Mouse (Mus musculus) gastrocnemius, postnatal 14 days (tissue): ENCODE data around the gene Rusc2. TPM values are rescaled to one million over a fixed set of nuclear protein-coding genes. Genes with fewer than 3 reads are reported as not detected.

Experiments
- DNase-seq: peaks from one replicate; pipeline ENCODE4 v3.0.0; 2021; ENCODE audit warnings: mixed read lengths
- intact Hi-C: fragments of 180-260 bp; cut with DNase I; formaldehyde crosslinking; loops from one replicate; pipeline ENCODE4 v1.15.1; 2025; ENCODE audit warnings: low total_unique reads
- total RNA-seq, 2 experiments: library from RNA; stranded (reverse); gene quantifications; 2 replicates each; pipeline ENCODE4 v1.2.3; 2021

Gene Rusc2
- total RNA-seq, 2 experiments from 2014 or later = 19.6 to 20.6 TPM

DNA sequence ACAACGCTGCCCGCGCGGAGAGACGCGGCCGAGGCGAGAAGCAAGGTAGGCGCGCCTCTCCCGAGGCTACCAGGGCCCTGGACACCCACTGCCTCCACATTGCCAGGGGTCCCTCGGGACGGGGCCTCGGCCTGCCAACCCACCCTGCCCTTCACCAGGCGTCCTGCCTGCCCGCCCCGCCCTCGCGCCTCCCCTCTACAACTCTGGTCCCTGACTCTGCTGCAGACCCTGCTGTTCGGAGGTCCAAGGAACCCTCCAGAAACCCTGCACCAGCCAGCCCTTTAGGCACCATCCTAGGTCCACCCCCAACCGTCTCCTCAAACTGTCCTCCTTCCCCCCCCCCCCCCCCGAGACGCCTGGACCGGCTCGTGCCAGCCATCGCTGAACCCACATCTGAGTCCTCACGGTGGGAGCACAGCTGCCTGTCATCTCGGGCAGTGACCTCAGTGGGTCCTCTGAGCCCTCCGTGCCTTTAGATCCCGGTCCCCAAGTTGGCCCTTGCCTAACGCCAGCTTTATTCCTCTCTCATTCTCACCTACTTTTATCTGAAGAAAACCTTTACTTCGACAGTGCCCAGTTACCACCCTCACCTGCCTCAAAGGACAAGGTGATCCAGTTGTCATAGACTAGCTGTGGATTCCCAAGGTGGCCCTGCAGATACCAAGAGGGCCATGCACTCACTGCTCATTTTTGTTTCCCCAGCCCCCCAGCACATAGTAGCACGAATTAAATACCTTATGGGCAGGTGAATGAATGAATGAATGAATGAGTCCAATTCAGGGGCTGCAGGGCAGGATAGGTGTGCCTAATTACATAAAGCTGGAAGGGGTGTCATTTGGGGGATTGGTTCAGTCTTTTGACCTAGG lies 609 bp downstream of the Rusc2 start:
- DNase-seq = no peak
- intact Hi-C loops = loop anchor here (5.0 kb wide), 1 partner anchor 40 kb away; no protein-coding TSS in a partner anchor

DNA sequence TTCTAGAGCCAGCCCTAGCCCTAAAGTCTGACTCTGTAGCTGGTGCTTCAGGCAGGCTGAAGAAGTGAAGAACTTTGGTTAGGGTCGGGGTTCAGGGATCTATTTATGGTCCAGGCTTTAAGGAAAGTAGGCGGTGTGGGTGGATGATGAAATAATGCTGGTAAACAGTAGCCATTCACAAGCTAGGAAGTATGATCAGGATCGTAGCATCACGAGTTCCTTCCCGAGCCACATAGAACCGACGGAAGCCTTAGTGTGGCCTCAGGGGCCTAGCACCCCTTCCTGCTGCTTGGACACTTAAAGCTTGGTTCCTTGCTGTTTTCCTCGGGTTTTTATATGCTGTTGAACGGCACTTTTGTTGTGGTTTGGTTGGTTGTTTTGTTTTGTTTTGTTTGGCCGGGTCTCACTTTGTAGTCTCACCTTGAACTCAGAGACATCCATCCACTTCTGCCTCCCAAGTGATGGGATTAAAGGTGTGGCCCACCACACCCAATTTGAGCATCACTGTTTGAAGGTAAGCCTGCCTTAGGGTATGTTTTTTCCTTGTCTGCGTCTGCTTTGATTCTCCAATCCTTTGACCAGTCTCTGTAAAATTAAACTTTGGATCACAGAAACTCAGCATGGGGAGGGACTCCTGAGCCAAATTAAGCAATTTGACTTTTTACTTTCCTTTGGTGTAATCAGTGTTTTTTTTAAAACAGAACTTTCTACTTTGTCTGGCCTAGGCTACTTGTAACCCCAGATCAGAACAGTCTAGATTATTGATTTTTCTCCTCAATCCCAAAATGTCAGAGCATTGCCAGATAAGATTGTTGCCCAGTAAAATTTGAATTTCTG lies 1.7 kb downstream of the Rusc2 start:
- DNase-seq = no peak
- intact Hi-C loops = loop anchor here (5.0 kb wide), 1 partner anchor 39 kb away; no protein-coding TSS in a partner anchor

DNA sequence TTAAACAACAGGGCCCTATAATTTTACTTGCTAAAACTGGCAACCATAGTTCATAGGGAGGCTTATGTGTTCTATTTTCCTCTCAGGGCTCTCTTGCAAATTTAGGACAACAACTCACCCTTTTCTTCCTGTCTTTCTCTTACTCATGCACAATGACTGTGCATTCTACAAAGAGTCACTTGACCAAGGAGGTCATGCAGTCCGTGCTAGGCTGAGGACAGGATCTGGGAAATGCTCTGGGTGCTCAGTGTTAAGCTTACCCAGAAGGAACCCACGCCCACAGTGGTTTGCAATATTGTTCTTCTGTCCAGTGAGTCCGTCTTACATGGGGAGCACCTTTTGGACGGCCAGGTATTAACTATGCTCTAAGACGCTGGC lies 2.3 kb downstream of the Rusc2 start:
- intact Hi-C loops = loop anchor here (5.0 kb wide), 1 partner anchor 38 kb away; no protein-coding TSS in a partner anchor
- no peak for DNase-seq

DNA sequence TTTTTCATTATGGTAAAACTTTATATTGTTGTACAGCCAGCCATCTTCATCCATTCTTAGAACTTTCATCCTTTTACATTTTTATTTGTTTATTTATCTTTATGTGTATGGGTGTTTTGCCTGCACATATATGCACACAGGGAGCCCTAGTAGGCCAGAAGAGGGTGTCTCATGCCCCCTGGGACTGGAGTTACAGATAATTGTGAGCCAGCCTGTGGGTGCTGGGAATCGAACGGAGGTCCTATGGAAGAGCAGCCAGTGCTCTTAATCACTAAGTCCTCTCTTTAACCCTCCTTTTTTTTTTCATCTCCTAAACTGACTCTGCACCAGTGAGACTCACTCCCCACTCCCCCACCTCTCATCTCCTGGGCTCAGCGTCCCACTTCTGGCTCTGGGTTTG lies 2.8 kb downstream of the Rusc2 start:
- no peak for DNase-seq
- intact Hi-C loops = loop anchor here (5.0 kb wide), 1 partner anchor 38 kb away; no protein-coding TSS in a partner anchor

DNA sequence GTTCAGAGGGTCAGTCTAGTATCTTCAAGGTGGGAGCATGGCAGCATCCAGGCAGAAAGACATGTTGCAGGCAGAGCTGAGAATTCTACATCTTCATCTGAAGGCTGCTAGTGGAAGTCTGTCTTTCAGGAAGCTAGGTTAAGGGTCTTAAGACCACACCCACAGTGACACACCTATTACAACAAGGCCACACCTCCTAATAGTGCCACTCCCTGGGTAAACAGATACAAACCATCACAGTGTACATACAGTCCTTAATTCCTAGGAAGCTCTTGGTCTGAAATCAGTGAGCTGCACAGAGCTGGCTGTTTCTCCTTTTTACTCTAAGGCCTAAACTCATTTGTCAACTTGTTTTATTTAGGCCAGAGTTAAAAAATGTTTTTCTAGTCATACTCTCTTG lies 5.2 kb downstream of the Rusc2 start:
- intact Hi-C loops = no loop called here
- no peak for DNase-seq

DNA sequence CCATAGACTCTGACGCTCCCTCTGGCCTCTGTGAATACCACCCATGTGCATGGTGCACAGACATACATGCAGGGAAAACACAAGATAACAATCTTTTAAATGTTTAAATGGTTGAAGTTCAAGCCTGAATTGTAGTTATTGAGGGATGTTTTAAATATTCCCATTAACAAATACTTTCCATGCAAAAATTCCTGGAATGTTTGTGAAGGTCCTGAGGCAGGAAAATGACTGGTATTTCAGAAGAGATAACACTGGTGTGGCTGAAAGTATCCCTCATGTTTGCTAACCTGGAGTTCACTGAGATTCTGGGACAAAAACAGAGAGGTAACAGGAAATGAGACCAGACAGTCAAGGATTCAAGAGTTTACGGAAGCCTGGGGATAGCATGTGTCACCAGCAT lies 7.6 kb downstream of the Rusc2 start:
- intact Hi-C loops = no loop called here
- DNase-seq = no peak

DNA sequence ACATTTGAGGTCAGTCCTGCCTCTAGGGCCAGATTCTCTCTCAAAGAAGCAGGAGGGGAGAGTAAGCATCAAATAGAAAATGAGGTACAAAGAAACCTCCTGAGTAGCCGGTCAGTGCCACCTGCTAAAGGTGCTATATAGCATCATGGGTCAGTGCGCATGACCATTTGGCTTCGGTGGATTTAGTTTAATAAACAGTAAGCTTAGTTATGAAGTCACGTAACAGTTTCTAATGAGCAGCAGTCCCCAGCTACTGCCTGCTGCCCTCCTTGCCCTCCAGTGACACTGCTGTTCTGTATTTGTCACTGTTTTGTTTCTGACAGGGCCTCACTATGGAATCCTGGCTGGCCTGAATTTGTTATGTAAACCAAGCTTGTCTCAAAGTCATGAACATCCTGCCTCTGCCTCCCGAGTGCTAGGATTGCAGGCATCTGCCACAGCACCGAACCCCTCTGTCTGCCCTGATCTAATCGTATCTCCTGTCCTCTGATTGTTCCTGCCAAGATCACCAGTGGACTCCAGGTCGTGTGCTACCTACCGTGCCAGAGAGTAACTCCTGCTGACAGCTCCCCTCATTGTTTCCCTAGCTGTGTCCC lies 8.2 kb downstream of the Rusc2 start:
- no peak for DNase-seq
- intact Hi-C loops = no loop called here

DNA sequence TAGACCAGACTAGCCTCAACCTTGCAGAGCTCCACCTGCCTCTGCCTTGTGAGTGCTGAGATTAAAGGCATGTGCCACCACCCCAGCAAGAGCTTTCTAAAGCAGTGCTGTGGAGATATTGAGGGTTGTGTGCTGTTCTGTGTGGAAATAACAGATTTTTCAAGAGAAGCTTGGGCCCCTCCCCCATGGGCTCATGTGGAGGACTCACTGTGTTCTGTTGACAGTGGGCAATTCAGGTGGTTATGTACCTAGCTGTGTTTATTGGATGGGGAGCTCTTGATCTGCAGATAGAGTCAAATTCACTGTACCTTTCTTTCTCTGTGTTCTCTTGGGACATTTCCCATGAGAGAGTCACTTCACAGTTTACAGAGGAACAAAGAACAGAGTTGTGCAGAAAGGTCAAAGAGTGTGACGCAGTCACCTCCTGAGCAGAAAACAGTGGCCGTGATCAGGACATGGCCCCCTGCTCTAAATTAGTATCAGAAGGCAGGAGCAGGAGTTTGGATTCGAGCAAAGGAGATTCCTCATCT lies 9.8 kb downstream of the Rusc2 start:
- DNase-seq = no peak
- intact Hi-C loops = no loop called here

DNA sequence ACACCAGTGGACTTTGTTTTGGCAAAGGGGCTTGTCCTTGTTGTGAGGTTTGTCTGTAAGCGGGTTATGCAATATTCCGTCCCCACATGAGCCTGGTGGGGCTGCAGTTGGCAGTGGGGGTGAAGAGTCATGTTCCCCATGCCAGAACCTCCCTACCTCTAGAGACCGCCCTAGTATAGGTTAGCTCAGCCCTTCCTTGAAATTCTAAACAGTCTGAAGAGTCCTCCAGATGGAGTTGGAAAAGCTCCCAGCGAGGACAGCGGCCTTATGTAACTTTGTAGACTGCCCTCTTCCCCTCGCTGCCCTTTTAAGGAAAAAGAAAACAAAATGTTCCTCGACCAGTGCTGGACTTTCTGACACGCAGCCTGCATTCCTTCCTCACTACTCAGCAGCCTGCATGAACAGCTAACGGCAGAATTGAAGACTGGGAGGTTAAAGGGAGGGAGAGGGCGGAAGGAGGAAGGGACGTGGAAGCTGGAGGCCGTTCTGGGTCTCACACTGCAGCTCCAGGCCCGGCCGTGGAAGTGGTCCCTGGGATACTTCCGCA lies 12.6 kb downstream of the Rusc2 start:
- DNase-seq = peak; percentile 77
- intact Hi-C loops = no loop called here

DNA sequence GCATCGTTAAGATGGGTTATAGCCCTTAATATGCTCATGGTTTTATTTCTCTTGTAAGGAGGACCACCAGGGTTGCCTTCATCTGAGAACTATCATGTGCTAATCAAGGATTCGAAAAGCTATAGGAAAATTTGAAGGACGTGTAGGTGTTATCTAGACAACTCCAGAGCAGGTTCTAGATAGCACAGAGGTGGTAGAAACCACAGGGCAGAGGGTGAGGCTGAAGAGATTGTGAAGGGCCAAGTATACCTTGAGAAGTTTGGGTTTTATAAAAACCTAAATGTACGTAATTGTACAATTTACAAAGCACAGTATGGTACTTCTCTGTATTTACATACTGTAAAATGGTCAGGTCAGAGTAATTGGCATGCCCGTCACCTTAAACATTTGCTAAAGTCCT lies 13.4 kb downstream of the Rusc2 start:
- DNase-seq = no peak
- intact Hi-C loops = no loop called here

DNA sequence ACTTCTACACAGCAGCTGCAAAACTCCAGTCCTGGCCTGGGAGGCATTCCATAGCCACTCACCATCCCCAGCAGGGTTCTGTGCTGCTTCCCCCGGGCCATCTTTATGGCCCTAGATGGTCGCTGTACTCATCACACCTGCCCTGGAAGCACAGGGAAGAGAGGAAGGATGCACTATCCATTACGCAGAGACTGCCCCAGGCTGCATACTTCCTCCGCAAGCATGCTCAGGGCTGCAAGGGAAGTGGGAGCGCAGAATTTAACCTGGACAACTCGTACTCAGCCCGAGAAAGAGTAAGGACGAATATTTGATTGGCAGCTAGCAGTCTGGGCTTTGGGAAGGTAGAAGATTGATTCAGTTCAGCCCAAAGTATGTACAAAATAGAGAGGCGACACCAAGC lies 14.1 kb downstream of the Rusc2 start:
- intact Hi-C loops = no loop called here
- no peak for DNase-seq

DNA sequence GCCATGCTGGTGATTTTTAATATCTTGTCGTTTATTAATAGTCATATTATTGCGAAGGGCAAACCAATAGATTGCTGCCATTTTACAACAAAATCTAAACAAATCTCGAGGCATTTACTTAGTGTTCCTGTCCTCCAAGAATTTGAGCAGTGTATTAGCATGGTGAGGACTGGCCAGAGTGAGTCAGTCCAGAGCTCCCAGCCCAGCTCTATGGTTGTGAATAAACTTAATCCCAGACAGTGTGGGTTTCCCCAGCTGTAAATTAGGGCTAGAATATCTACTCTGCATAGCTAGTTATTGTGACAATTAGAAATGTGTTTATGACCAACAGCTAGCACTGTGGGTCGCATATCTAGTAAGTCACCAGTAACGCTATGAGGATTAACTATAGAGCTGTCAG lies 14.6 kb downstream of the Rusc2 start:
- intact Hi-C loops = no loop called here
- no peak for DNase-seq

DNA sequence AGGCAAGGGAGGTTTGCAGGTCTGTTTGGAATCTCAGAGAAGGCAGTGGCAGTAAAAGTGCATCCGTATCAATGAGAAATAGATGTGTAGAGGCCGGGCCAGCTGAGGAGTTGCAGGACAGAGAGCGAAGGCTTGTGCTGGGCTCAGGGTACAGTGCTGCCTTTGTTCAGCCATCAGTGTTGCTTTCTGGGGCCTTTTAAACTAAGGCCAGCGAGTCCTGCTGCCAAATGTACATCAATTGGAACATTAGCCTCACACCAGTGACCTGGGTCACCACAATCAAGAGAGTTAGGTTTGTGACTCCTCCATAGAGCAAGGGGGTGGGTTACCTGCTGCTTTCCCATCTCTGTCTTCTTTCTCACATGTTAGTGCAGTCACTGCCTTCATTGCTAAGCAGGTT lies 16.2 kb downstream of the Rusc2 start:
- intact Hi-C loops = no loop called here
- no peak for DNase-seq

DNA sequence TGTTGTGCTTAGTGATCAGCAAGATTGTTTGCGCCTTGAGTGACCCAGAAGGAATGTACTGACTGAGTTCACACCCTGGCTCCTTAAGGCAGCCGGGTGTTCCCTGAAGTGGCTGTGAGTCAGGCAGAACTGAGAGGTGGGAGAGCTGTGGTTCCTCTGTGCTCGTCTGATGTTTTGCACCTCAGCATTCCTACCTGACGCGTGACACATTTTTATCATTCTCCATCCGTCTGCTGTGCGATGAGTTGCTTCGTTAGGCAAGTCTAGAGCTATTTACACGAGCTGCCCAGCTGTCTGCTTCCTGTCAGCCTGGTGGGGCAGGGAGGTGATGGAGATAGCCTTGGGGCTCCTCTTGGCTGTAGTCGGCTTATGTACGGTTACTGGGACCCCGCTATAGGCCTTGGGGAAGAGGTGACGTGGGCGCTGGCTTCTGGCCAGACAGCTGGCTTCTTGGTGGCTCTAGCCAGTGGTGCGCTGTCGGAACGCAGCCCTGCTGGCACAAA lies 17.1 kb downstream of the Rusc2 start:
- intact Hi-C loops = no loop called here
- peak; percentile 66 for DNase-seq

DNA sequence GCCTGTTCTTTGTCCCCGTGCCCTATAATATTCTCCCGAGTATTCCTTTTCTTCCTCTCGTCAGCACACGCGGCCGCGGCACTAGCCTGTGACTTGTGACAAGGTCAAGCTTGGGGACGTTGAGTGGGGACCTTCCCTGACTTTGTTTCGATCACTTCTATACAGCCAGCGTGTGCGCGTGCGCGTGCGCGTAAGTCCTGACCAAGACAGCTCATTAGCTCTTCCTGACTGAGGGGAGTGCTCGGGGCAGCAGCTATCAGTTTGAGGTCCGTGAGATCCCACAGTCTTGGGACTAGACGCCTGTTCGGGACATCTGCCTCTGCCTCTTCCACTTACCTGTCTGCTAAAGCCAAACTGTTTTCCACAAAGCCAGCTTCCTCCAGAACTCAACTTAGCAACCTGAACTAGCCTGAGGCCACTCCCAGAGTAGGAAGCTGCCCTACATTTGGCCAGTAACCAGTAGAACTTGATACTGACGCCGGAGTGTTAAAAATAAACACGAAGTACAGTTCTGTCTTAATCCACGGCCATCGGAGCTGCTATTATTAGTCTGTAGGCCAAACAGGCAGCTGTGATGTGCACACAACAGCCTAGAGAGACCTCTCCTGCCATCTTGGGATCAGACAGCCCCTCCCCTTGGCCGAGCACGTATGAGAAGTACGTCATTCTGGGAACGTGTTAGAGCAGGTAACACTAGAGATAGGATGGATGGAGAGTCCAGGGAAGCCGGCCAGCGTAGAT lies 17.8 kb downstream of the Rusc2 start:
- DNase-seq = peak; percentile 48

DNA sequence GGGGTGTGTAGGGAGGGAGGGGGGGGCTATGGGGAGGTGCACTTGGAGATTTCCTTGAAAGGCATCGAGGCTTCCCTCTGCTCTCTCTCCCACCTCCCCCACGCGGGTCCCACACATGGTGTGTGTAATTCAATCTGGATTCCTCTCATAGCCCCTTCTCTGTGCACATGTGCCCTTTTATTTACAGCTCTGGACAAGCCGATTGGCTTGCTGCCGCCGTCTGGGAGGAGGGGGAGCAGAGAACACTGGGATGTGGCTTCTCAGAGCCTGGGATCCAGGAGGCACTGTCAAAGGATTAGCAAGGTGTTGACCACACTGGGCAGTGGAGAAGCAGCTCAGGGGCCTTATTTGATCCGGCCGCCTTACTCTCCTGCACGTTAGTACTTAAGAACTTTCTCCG lies 19.2 kb downstream of the Rusc2 start:
- DNase-seq = peak; percentile 61
- intact Hi-C loops = no loop called here

More for the DNA sequence above, 17.8 kb downstream of the Rusc2 start:
- intact Hi-C loops = no loop called here

DNA sequence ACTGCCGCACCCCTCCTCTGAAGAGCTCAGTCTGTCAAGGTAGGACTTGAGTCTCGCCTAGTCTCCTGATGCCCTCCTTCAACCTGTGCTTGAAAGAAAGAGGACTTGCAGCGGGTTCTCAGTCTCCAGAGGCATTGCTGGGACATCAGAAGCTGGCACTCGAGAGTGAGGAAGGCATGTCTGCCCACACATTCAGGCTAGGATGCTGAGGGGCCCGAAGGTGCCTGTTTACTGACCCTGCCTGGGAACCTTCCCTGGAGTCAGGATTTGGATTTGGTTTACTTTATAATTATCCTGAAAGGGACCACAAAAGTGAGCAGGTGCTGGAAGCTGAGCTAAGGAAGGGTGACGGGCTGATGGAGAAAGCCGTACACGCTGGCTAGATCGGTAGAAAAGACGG lies 19.7 kb downstream of the Rusc2 start:
- intact Hi-C loops = no loop called here

DNA sequence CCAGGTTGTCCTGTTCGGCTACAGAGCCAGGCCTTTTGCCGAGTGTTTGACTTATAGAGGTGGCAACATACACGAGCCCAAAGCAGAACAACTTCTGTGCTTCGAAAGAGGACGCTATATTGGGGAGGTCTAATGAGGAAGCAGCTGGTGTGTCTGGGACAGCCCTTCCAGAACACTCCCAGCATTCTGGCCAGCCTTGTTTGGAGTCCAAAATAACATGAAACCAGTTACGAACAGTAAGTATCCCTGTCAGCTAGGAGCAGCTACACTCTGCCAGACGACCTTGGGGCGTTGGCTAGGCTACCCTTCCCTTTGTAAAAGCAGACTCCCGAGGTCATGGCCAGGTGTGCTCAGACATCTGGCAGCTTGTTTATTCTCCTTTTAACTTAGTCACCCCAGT lies 20.4 kb downstream of the Rusc2 start:
- intact Hi-C loops = no loop called here
- DNase-seq = peak; percentile 56

More for the DNA sequence above, 19.7 kb downstream of the Rusc2 start:
- no peak for DNase-seq

DNA sequence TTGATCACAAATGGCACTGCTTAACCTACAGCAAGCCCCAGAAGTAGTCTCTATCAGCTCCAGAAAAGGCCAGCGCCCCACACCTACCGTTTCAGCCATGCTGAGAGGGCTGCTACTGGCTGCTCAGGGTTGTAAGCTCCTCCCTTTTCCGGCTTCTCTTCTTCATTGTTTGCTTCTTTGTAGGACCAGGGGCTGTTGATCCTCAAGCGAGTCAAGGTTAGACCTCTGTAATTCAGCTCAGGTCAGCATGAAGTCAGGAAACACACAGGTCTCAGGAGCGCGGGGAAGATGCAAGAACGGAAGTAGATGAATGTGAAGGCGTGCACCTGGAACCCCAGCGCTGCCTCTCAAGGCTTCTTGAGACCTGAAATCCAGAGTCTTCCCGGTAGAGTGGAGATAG lies 22.9 kb downstream of the Rusc2 start:
- no peak for DNase-seq
- intact Hi-C loops = no loop called here
